Mouse (Mus musculus) v-Abl transformed pro-B cells (cell line): ENCODE data around the gene Lrsam1.

Experiments used
- in situ Hi-C, 2 experiments: fragments of 400-800 bp; cut with MboI; formaldehyde crosslinking; loops; one replicate each; pipeline ENCODE4 v1.15.1; 2025; ENCODE audit not compliant: unreplicated experiment in 2 of 2

Gene Lrsam1

DNA sequence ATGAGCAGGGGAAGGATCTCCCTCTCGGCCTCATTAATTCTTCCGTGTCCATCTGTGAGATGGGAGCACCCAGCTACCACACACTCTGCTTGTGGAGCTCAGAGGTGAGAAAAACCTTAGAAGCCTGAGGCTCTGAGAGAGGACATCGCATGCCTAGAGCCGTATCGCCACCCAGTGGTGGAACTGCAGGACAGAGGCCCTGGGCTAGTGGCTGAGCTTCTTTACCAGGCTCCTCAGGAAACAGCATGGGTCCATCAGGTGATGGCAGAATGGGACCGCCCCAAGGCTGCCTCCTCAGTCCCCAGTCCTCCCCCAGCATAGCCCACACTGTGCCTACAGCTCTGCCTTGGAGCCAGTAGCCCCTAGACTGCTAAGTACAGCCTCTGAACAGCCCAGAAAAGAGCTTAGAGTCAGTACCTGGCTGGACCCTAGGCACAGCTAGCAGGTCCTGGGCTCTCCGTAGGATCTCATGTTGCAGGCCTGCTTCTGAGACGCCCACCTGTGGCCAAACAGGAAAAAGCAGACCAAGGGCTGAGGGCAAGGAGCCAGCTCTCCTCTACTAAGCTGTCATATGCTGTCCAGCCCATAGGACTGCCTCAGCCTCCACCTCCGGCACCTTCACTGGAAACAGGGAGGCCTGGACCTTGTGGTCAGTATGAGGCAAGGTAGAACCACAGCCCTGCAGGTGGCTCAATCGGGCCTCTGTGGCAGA lies 33.0 kb downstream of the Lrsam1 start:
- in situ Hi-C loops, result loop anchor here (10.0 kb wide), 2 partner anchors 144 to 154 kb away; partner anchors contain the start of genes Cfap157 (in 1 of the 2), Ptrh1 (in 1 of the 2) and Ttc16 (in 1 of the 2)

DNA sequence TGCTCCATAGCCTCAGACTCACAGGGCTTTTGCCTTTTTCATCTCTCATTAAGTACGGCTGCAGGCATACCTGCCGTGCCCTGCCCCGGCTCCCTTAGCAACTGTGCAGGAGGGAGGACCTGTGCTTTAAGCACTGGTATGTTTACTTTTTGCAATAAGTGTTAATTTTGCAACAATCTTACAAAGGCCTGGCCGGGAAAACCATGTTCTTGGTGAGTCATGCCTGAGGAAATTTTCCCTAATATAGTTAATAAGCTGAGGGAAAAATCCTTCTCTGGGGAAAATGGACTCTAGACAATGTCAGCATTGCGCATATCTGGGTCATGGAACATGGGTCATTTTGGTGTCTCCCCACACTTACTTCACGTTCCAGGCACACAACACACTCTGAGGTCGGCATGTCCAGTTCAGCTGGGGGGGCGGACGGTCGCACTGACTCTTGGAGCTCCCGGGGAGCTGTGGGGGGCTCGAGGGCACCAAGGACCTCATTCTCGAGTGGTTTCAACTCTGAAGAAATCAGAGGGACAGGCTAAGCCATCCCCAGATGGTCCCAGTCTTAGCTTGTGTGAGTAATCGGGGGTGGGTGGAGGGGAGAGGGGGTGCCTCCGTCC lies 33.7 kb downstream of the Lrsam1 start:
- in situ Hi-C loops, result loop anchor here (10.0 kb wide), 2 partner anchors 143 to 153 kb away; partner anchors contain the start of genes Cfap157 (in 1 of the 2), Ptrh1 (in 1 of the 2) and Ttc16 (in 1 of the 2)

DNA sequence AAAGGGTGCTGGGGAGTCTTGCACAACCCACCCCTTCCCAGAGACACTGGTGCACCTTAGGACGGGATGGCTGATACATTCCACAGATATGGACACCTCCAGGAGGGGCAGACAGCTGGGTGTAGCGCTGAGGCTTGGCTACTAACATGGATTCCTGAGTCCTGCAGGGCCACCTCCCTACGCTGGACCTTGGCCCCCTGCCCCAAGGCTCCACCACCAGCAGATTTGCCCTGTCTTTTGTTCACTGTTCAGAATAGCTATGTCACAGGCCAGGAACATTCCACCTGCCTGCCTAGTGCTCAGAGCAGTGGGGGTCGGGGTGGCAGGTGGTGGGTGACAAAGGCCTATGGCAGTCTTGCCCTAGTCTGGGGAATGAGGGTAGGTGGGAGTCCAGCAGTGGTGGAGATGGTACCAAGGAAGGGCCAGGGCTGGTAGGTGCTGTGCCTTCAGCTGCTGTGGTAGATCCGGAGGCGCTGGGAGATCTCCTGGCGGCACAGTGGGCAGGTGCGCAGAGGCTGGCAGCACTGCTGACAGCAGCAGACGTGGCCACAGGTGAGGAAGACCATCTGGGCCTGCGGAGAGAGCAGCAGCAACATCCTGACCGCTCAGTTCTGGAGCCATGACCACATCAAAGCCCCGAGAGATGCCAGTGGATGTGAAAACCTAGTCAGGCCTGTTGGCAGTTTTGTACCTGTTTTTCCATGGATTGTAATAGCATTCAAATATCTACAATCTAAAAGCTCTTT lies 34.9 kb downstream of the Lrsam1 start:
- in situ Hi-C loops, result loop anchor here (10.0 kb wide), 2 partner anchors 142 to 152 kb away; partner anchors contain the start of genes Cfap157 (in 1 of the 2), Ptrh1 (in 1 of the 2) and Ttc16 (in 1 of the 2)

DNA sequence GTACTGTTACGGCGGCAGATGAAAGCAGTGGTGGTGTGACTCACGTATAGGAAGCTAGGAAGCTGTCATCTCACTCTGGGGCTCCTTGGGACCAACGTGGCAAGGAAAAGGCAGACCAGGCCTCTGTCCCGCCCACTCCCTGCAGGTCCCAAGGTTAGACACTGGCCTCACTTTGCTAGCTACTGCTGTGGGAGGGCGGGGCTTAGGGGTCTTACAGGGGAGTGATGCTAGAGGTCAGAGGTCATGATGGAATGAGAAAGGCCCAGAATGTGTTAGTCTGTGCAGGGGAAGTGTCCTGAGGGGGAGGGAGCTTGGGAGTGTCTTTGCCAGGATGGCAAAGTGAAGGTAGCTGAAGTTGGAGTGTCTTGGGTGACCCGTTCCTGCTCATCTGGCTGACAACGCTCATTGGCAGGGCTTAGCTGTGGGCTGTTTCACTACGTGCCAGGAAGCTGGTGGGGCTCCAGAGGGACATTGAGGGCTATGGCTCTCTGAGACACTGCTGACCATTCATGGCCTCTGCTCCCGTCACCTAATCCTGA lies 37.0 kb downstream of the Lrsam1 start:
- in situ Hi-C loops, result loop anchor here (10.0 kb wide), 2 partner anchors 140 to 150 kb away; partner anchors contain the start of genes Cfap157 (in 1 of the 2), Ptrh1 (in 1 of the 2) and Ttc16 (in 1 of the 2)

DNA sequence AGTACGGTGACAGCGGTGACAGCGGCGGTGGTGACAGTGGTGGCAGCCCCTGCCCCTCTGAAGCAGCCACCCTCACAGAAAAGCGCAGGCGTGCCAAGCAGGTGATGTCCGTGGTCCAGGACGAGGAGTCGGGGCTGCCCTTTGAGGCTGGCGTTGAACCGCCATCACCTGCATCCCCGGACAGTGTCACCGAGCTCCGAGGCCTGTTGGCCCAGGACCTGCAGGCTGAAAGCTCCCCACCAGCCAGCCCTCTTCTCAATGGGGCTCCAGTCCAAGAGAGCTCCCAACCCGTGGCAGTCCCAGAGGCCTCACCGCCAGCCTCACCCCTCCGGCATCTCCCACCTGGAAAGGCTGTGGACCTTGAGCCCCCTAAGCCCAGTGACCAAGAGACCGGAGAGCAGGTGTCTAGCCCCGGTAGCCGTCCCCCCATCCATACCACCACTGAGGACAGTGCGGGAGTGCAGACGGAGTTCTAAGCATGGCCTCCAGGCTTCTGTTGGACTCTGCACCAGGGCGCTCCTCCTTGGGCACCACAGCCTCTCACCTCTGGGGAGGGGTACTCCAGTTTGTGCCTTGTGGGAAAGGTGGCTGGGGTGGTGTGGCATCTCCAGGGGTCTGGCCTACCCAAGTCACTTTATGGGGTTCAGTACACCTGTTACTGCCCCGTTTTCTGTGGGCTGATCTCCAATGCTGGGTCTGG lies 37.7 kb downstream of the Lrsam1 start:
- in situ Hi-C loops, result loop anchor here (10.0 kb wide), 2 partner anchors 139 to 149 kb away; partner anchors contain the start of genes Cfap157 (in 1 of the 2), Ptrh1 (in 1 of the 2) and Ttc16 (in 1 of the 2)

DNA sequence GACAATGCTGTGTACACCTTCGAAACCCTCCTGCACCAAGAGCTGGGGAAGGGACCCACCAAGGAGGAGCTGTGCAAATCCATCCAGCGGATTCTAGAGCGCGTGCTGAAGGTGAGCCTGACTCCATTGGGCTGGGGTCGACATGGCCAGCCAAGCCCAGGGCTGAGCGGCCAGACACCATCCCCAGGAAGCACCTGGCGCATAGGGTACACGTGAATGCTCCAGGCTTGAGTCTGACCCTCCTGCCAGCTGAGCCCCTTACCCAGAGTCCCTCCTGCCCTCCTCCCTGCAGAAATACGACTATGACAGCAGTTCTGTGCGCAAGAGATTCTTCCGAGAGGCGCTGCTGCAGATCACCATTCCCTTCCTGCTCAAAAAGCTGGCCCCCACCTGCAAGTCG lies 38.9 kb downstream of the Lrsam1 start:
- in situ Hi-C loops, result loop anchor here (10.0 kb wide), 2 partner anchors 138 to 148 kb away; partner anchors contain the start of genes Cfap157 (in 1 of the 2), Ptrh1 (in 1 of the 2) and Ttc16 (in 1 of the 2)

DNA sequence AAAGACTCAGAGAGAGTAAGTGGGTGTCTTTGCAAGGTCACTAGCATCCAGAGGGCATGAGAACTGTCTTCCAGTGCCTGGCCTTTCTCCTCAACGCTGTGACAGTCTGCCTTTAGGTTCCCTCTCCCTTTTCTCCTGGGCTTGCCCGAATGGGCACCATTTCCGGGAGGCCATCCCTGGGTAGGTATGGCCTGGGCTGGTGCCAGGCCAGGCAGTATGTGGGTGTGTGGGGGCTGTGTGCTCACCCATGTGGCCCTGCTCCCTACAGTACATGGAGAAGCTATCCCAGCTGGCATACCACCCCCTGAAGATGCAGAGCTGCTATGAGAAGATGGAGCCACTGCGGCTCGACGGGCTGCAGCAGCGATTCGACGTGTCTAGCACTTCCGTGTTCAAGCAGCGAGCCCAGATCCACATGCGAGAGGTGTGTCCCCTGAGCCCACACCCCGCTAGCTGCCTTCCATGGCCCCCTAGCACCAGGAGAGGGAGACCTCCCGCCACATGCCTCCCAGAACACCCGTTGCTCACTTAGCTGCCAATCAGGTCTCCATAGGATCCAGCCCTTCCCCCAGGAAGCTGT lies 39.5 kb downstream of the Lrsam1 start:
- in situ Hi-C loops, result loop anchor here (10.0 kb wide), 2 partner anchors 137 to 147 kb away; partner anchors contain the start of genes Cfap157 (in 1 of the 2), Ptrh1 (in 1 of the 2) and Ttc16 (in 1 of the 2)

DNA sequence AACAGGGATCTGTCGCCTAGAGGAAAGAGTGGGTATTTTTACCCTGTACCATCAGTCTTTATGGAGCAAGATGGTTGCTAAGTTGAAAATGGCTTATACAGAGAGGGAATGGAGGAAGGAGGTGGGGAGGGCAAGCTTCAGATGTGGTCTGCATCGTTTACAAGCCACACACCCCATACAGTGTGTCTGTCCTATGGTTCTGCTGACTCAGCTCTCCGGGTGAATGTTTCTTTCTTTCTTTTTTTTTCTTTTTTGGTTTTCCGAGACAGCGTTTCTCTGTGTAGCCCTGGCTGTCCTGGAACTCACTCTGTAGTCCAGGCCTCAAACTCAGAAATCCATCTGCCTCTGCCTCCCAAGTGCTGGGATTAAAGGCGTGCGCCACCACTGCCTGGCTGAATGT lies 40.2 kb downstream of the Lrsam1 start:
- in situ Hi-C loops, result loop anchor here (10.0 kb wide), 2 partner anchors 136 to 146 kb away; partner anchors contain the start of genes Cfap157 (in 1 of the 2), Ptrh1 (in 1 of the 2) and Ttc16 (in 1 of the 2)

DNA sequence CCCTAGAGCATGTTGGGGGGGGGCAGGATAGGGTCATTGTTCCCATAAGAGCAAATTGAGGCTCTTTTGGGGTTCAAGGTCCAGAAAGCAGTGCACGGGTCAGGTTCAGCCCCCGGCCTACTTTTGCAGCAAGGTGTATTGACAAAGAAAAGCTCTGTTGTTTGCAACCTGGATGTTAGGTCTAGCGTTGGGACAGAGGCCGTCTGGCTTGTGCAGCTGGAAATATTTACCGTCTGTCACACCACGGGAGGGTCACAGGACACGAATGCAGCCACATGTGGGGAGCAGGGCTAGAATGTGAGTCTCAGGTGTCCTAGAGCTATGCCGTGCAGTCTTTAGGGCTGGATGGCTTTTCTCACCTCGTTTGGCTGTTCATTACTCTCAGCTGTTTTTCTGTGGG lies 43.0 kb downstream of the Lrsam1 start:
- in situ Hi-C loops, result no loop called here

DNA sequence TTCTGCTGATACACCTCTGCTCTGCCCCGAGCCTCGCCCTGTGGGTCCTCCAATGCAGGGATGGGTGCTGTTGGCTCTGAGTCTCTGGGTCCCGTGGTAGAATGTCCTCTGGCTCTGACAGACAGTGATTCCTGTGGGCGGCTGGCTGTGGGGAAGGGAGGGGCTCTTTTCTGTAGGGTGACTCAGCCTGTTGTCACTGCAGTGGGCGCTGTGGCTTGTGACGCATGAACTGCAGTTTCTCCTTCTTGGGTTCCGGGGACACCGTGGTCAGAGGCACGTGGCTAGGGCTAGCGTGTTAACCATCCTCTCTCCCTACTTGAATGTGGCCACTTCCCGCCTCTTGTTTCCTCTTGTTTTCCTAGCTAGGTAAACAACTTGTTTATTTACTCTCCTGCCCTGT lies 43.9 kb downstream of the Lrsam1 start:
- in situ Hi-C loops, result no loop called here

DNA sequence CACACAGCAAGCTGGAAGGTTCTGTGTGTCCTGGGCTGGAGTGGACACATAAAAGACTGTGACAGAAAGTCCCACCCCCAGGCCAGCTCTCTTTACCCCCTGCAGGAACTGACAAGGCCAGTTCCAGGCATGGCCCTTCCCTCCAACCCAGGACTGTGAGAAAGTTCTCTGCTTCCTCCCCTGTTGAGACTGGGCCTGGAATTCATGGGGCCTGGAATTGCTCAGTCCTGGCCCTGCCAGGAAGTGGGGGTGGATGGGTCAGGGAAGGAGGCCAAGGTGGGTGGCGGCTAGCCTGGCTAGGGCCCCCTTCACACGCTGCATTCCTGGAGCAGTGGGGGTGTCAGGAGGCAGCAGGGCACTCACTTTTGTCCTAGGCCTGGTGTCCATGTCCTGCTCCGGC lies 46.5 kb downstream of the Lrsam1 start:
- in situ Hi-C loops, result loop anchor here (5.0 kb wide), 1 partner anchor 53 kb away; no protein-coding TSS in a partner anchor

DNA sequence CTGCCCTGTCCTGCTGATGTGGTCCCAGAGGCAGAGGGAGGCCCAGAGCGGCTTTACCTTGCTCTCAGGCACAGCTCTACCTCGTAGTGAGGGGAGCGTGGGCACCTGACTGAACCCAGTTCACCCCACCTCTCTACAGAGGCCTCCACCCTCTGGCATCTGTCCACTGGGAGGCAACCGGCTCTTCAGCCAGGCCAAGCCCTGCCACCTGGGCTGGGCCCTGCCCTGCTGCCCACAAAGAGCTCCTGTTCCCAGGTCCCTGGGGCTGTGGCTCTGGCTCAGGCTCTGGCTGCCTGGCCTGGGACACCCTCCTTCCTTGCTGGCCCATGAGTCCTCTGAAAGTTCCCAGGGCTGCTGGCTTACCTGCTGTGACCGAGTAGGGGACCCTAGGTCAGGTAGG lies 47.1 kb downstream of the Lrsam1 start:
- in situ Hi-C loops, result loop anchor here (5.0 kb wide), 1 partner anchor 52 kb away; no protein-coding TSS in a partner anchor

DNA sequence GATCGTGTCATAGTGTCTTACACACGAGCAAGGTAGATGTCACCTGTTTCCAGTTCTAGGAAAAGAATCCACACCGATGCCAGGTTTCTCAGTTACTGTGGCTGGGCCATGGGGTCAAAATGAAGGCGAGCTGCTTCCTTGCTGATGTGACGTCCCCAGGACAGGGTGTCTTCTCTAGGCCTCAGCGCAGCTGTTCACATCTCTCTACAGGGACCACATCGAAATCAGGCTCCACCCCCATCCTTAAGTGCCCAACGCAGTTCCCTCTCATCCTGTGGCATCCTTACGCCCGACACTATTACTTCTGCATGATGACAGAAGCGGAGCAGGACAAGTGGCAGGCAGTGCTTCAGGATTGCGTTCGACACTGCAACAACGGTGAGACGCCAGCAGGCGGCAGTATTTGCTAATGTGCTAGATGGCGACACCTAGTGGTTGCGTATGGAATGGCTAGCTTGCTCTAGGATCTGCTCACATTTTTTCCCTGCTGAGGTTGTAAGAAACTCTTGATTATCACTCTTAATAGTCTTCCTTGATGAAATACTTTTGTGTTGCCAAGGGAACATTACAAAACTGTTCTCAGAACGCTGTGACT lies 49.1 kb downstream of the Lrsam1 start:
- in situ Hi-C loops, result loop anchor here (5.0 kb wide), 1 partner anchor 50 kb away; no protein-coding TSS in a partner anchor

DNA sequence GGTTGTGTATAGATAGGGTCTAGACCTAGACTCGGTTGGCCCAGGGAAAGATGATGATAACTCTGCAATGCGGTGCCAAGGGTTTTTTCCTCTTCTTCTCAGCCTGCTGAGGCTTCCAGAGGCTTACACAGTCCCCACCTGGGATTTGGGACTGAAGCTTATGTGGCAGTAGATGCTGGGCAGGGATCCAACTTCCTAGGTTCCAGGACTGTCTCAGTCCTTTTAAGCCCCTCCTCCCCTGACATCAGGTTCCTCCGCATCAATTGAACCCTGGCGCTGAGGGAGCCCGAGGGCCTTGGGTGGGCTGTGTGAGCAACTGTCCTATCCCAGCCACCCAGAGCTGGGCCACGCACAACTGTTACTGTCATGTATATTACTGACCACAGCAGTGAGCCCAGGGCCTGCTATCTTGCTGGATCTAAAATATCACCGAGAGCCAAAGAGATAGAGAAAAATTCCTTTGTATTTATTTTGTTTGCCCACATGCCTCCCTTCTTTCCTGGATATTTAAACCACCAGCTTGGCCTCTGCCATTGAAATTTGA lies 49.7 kb downstream of the Lrsam1 start:
- in situ Hi-C loops, result loop anchor here (5.0 kb wide), 1 partner anchor 49 kb away; no protein-coding TSS in a partner anchor

DNA sequence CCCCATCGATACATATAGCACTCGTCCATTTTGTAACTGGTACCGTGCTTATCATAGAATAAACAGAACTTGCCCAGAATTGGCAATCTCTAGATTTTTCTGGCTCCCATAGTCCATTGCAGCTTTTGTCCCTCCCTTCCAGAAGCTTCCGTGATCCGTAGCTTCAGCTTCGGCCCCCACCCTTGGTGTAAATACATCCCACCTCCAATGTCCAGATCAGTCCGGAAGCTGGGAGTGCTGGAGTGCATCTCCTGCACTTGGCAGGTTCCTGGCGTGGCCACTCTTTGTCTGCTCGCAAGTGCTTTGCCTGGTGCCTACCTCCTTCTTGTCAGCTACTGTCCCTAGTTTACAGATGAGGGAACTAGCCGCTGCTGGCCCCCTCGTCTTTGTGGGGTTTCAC lies 52.6 kb downstream of the Lrsam1 start:
- in situ Hi-C loops, result no loop called here

DNA sequence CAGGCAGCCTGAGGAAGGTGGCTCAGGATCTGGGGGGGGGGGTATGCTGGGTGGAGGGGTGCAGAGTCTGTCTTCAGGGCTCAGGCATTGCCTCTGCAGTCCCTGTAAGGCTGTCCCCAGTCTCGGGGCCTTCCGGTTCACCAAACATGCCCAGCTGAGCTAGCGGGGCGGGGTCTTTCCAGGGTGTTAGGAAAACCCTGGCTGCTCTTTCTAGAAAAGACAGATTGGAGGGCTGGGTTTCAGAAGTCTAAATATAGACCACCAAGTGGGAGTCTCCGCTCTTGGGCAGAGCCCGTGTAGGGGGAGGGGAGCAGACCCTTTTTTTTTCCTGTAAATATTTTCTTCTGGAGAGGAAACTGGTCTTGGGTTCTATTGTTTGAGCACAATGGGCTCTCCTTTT lies 53.1 kb downstream of the Lrsam1 start:
- in situ Hi-C loops, result no loop called here

DNA sequence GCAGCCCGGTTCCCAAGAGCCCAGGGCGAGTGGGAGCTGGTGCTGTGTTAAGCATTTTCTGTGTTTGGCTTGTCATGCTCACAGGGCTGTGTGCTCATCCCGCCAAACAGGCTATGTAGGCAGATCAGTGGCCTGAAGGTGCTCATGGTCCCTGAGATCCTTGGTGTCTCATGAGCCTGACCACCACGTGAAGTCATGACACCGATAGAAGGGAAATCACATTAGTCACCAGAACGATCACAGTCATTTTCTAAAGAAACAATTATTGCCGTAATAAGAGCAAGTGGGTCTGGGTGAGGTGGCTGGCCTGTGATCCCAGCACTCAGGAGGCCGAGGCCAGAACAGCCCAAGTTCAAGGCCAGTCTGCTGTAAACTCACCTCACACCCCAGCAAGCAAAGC lies 54.0 kb downstream of the Lrsam1 start:
- in situ Hi-C loops, result no loop called here

DNA sequence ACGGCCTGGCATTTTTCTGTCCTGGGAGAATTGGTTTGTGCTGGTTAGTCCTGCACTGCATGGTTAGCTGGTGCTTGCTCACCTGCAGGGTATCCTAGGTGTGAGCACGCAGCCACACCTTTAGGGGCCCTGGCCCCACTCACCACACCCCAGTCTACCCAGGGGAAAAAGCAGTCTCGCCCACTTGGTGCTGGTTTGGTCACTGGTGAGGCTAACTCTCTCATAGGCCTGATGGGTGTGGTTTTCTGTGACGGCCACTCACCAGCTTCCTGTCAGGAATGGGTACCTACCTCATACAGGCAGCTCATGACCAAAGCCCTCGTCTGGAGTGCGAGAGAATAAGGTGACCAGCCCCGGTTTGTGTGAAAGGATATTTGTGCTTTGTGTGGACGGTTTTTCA lies 56.1 kb downstream of the Lrsam1 start:
- in situ Hi-C loops, result no loop called here
